Mouse (Mus musculus): Measurements from ENCODE around the gene 2310009B15Rik. TPM values are rescaled to one million over a fixed set of nuclear protein-coding genes. Genes with fewer than 3 reads are reported as not detected.
A peak's percentile ranks its signal among the peaks of the same experiment; 100 is the strongest.

2310009B15Rik gene
- polyA plus RNA-seq, 1 experiment: 14.6 TPM

DNA sequence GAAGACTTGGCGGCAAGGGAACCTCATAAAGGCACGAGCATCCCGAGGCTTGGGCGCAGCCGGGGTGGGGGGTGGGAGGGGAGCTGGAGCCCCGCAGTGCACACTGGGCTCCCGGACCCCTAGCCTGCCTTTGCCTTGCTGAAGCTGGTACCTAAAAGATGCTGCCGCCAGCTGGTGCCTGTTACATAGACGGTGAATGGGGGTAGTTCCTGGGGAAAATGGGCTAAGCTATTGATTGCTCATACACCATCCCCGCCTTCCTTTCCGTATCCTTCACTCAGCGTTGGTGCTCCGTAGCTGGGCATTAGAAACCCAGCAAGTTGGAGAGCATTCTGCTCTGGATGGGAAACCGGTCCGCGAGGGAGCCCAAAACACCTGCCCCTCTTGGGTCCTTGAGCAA lies 8.6 kb downstream of the 2310009B15Rik start:
- Histone ChIP-seq H3K4me3 (ENCODE audit: low read depth, low read length) (peak overlapping the region; percentile 12; the same call in 1 of the 2 replicates), H3K27me3 (ENCODE audit: control insufficient read depth, insufficient read depth, low read length) (peaks cover 60% of the 10 kb centered on the region), H3K4me1 (ENCODE audit: control insufficient read depth, insufficient read depth, insufficient read length, low read length) (peaks cover 8% of the 10 kb centered on the region), H3K36me3 (ENCODE audit: control insufficient read depth, insufficient read depth, low read length) (peaks cover 2% of the 10 kb centered on the region; the same call in 1 of the 2 replicates), H3K27ac (ENCODE audit: insufficient read depth, low read depth, low read length) (no peak overlapping the region)
- no peak for TF ChIP-seq CTCF (IDR thresholded peaks at IDR 0.05; ENCODE audit: extremely low read depth, insufficient read length, insufficient replicate concordance, low read depth, low read length)
- TF ChIP-seq POLR2A (IDR thresholded peaks at IDR 0.05; ENCODE audit: low read depth, low read length): no peak
- 4% methylated on average over 16 of the region's 16 CpGs for WGBS

GRCm38 (mm10) chr1:138847146-138847545 lies 9.5 kb downstream of the 2310009B15Rik start:
- H3K4me3 ChIP-seq (ENCODE audit: low read depth, low read length): no peak overlapping the region
- H3K27ac ChIP-seq (ENCODE audit: insufficient read depth, low read depth, low read length): no peak overlapping the region
- H3K4me1 ChIP-seq (ENCODE audit: control insufficient read depth, insufficient read depth, insufficient read length, low read length): peaks cover 8% of the 10 kb centered on the region
- 0 out of 2 replicates have a peak, but pooled peaks cover 2% of the 10 kb centered on the region for H3K36me3 ChIP-seq (ENCODE audit: control insufficient read depth, insufficient read depth, low read length)
- TF ChIP-seq POLR2A (IDR thresholded peaks at IDR 0.05; ENCODE audit: low read depth, low read length) (no peak), CTCF (IDR thresholded peaks at IDR 0.05; ENCODE audit: extremely low read depth, insufficient read length, insufficient replicate concordance, low read depth, low read length) (no peak)
- H3K27me3 ChIP-seq (ENCODE audit: control insufficient read depth, insufficient read depth, low read length): peaks cover 68% of the 10 kb centered on the region
- 4% methylated on average over 21 of the region's 21 CpGs for WGBS

DNA sequence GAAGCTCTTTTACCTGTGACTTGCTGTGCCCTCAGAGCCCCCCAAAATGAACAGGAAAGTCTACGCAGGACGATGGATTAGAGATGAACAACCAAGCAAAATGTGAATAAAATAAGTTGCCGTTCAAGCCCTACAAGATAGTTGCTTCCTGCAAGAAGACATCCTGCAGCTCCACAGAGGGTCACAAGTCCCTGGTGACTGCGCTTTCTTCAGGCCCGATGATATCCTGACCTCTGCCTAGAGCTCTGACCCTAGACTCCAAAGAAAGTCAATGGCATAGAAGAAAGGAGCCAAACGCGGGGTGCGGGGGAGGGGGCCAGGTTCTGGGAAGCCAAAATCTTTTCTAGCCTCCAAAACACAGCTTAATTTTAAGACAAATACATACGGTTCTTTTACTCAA lies 10.1 kb downstream of the 2310009B15Rik start:
- Histone ChIP-seq H3K27me3 (ENCODE audit: control insufficient read depth, insufficient read depth, low read length) (peaks cover 73% of the 10 kb centered on the region), H3K36me3 (ENCODE audit: control insufficient read depth, insufficient read depth, low read length) (0 out of 2 replicates have a peak, but pooled peaks cover 2% of the 10 kb centered on the region), H3K27ac (ENCODE audit: insufficient read depth, low read depth, low read length) (no peak overlapping the region), H3K4me3 (ENCODE audit: low read depth, low read length) (no peak overlapping the region), H3K4me1 (ENCODE audit: control insufficient read depth, insufficient read depth, insufficient read length, low read length) (peaks cover 8% of the 10 kb centered on the region)
- no peak for TF ChIP-seq POLR2A (IDR thresholded peaks at IDR 0.05; ENCODE audit: low read depth, low read length)
- no peak for TF ChIP-seq CTCF (IDR thresholded peaks at IDR 0.05; ENCODE audit: extremely low read depth, insufficient read length, insufficient replicate concordance, low read depth, low read length)
- 16% methylated on average over 9 of the region's 9 CpGs for WGBS

DNA sequence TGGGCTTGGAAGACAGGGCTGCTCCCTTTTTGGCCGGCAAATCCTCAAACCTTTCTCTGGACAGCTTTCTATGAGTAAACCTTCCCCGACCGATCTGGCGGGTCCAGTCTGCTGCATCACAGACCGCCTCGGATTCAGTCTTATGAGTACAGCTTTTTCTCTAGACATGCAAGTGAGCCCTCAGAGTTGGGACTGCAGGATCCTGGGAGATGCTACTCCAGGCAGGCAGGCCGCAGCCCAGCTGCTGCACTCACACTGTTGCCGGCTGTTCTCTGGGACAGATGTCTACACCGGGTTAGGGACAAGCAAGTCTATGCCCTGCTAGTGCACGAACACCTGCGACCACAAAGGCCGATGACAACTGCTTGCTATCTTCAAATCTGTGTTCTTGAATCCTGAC lies 10.5 kb downstream of the 2310009B15Rik start:
- no peak for TF ChIP-seq POLR2A (IDR thresholded peaks at IDR 0.05; ENCODE audit: low read depth, low read length)
- TF ChIP-seq CTCF (IDR thresholded peaks at IDR 0.05; ENCODE audit: extremely low read depth, insufficient read length, insufficient replicate concordance, low read depth, low read length): no peak
- H3K36me3 ChIP-seq (ENCODE audit: control insufficient read depth, insufficient read depth, low read length): no peaks in the 10 kb centered on the region
- H3K4me3 ChIP-seq (ENCODE audit: low read depth, low read length): no peak overlapping the region
- H3K4me1 ChIP-seq (ENCODE audit: control insufficient read depth, insufficient read depth, insufficient read length, low read length): peaks cover 11% of the 10 kb centered on the region
- WGBS: 13% methylated on average over 12 of the region's 12 CpGs
- H3K27ac ChIP-seq (ENCODE audit: insufficient read depth, low read depth, low read length): no peak overlapping the region
- peaks cover 78% of the 10 kb centered on the region for H3K27me3 ChIP-seq (ENCODE audit: control insufficient read depth, insufficient read depth, low read length)

DNA sequence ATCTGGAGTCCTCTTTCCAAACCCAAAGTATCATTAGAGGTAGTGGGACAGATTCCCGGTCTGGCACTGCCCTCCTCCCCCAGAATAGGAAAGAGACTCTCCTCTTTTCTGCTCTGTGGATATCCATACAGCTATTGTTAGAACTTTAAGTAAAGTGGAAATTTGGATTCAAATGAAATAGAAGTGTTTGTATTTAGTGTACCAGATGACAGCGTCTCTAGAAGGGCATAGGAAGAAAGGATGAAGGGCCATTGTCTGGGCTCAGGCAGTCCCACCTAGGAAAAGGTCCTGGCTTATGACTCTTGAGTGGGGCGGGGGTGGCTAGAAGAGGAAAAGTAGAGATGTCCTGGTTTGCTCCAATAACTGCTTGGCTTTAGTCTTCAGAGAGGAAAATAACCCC lies 11.2 kb downstream of the 2310009B15Rik start:
- no peak overlapping the region for H3K4me3 ChIP-seq (ENCODE audit: low read depth, low read length)
- no peaks in the 10 kb centered on the region for H3K36me3 ChIP-seq (ENCODE audit: control insufficient read depth, insufficient read depth, low read length)
- peaks cover 11% of the 10 kb centered on the region for H3K4me1 ChIP-seq (ENCODE audit: control insufficient read depth, insufficient read depth, insufficient read length, low read length)
- peaks cover 84% of the 10 kb centered on the region for H3K27me3 ChIP-seq (ENCODE audit: control insufficient read depth, insufficient read depth, low read length)
- WGBS: 30% methylated on average over 3 of the region's 3 CpGs
- H3K27ac ChIP-seq (ENCODE audit: insufficient read depth, low read depth, low read length): no peak overlapping the region
- TF ChIP-seq CTCF (IDR thresholded peaks at IDR 0.05; ENCODE audit: extremely low read depth, insufficient read length, insufficient replicate concordance, low read depth, low read length): no peak
- TF ChIP-seq POLR2A (IDR thresholded peaks at IDR 0.05; ENCODE audit: low read depth, low read length): no peak

DNA sequence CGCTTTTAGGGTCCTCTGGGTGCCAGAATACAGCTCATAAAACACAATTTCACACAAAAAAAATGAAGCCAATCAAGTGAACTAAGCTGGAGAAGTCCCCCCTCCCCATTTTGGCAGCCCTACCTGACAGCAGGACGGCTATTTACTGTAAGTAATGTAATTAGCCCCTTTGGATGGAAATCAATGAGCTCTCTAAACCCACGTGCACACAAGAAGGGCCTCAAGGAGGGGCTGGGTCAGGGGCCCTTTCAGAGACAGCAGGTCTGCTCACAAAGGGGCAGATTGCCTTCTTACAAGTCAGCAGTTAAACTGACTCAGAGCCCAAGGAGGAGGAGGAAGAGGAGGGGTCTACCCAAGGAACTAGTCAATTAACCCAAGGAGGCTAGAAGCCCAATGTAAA lies 12.5 kb downstream of the 2310009B15Rik start:
- WGBS: 16% methylated on average over 3 of the region's 3 CpGs
- Histone ChIP-seq H3K27me3 (ENCODE audit: control insufficient read depth, insufficient read depth, low read length) (peaks cover 91% of the 10 kb centered on the region), H3K27ac (ENCODE audit: insufficient read depth, low read depth, low read length) (no peak overlapping the region), H3K4me3 (ENCODE audit: low read depth, low read length) (no peak overlapping the region), H3K4me1 (ENCODE audit: control insufficient read depth, insufficient read depth, insufficient read length, low read length) (peaks cover 11% of the 10 kb centered on the region), H3K36me3 (ENCODE audit: control insufficient read depth, insufficient read depth, low read length) (no peaks in the 10 kb centered on the region)
- TF ChIP-seq POLR2A (IDR thresholded peaks at IDR 0.05; ENCODE audit: low read depth, low read length) (no peak), CTCF (IDR thresholded peaks at IDR 0.05; ENCODE audit: extremely low read depth, insufficient read length, insufficient replicate concordance, low read depth, low read length) (no peak)

DNA sequence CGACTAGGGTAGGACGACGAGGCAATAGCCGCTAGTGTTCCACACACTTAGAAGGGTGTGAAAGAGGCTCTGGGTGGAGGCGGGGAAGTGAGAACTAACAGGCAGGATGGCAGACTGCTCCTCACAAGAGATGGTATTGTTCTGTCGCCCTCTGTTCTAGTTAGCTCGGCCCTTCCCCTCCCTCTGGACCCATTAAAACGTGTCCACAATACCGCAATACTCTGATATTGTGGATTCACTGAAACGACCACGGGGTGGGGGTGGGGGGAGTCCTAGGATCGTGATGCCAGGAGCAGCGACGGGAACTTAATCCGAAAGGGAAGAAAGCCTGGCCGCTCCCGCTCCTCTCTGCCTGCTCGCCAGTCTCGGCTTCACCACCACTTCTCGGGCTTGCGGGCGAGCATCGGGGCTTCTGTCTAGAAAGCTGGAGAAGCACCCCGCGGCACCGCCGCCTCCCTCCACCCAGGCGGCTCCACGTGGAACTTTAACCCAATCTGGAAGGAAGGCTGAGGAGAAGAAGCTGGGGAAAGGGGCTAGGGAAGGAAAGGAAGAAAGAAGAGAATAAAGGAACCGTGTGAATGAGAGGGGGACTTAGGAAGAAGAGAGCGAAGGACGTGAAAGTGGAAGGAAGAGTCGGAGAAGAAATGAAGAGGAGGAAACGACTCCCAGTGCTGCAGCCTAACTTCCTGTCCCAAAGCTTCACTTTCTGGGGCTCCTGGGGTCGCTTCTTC lies 13.1 kb downstream of the 2310009B15Rik start:
- no peak for TF ChIP-seq CTCF (IDR thresholded peaks at IDR 0.05; ENCODE audit: extremely low read depth, insufficient read length, insufficient replicate concordance, low read depth, low read length)
- TF ChIP-seq POLR2A (IDR thresholded peaks at IDR 0.05; ENCODE audit: low read depth, low read length): no peak
- Histone ChIP-seq H3K27ac (ENCODE audit: insufficient read depth, low read depth, low read length) (no peak overlapping the region), H3K27me3 (ENCODE audit: control insufficient read depth, insufficient read depth, low read length) (peaks cover 90% of the 10 kb centered on the region), H3K4me1 (ENCODE audit: control insufficient read depth, insufficient read depth, insufficient read length, low read length) (peaks cover 8% of the 10 kb centered on the region), H3K4me3 (ENCODE audit: low read depth, low read length) (peak overlapping the region; percentile 42), H3K36me3 (ENCODE audit: control insufficient read depth, insufficient read depth, low read length) (no peaks in the 10 kb centered on the region)
- WGBS: 3% methylated on average over 35 of the region's 35 CpGs
